Mouse (Mus musculus): ENCODE data around the gene Snapc4. TPM values are rescaled to one million over a fixed set of nuclear protein-coding genes. Genes with fewer than 3 reads are reported as not detected.

Snapc4 gene
- total and polyA plus RNA-seq, 2 experiments from 2014 or later, result 29.1 to 44.7 TPM

GRCm38 (mm10) chr2:26368572-26368971, 11.9 kb downstream of the Snapc4 start:
- Histone ChIP-seq H3K4me3 (ENCODE audit: low read depth, low read length) (no peak overlapping the region), H3K9me3 (ENCODE audit: low read length) (no peaks in the 10 kb centered on the region), H3K27me3 (ENCODE audit: insufficient read depth, low read length) (no peaks in the 10 kb centered on the region), H3K4me1 (ENCODE audit: insufficient read depth, low read length) (no peaks in the 10 kb centered on the region), H3K27ac (ENCODE audit: low read depth, low read length) (no peak overlapping the region), H3K9ac (replicated peaks; ENCODE audit: low read length, poor library complexity, severe bottlenecking) (no peak overlapping the region), H3K4me2 (ENCODE audit: low read depth, low read length, poor library complexity, severe bottlenecking) (no peak overlapping the region), H3K36me3 (ENCODE audit: insufficient read depth, low read length) (peaks cover 90% of the 10 kb centered on the region)
- TF ChIP-seq CTCF (IDR thresholded peaks at IDR 0.05), result no peak
- 83% methylated on average over 1 of the region's 1 CpGs for WGBS
- DNase-seq (ENCODE audit: low spot score) (no peak), ATAC-seq (ENCODE audit: low FRiP score) (no peak)

- H3K9ac ChIP-seq (replicated peaks; ENCODE audit: low read length, poor library complexity, severe bottlenecking), result no peak overlapping the region
- H3K27ac ChIP-seq (ENCODE audit: low read depth, low read length), result no peak overlapping the region
- no peaks in the 10 kb centered on the region for H3K9me3 ChIP-seq (ENCODE audit: low read length)
- WGBS, result 91% methylated on average over 6 of the region's 6 CpGs
- ATAC-seq (ENCODE audit: low FRiP score) (no peak), DNase-seq (ENCODE audit: low spot score) (no peak)
- no peak overlapping the region for H3K4me3 ChIP-seq (ENCODE audit: low read depth, low read length)
- no peaks in the 10 kb centered on the region for H3K4me1 ChIP-seq (ENCODE audit: insufficient read depth, low read length)
- peaks cover 89% of the 10 kb centered on the region for H3K36me3 ChIP-seq (ENCODE audit: insufficient read depth, low read length)
- no peak overlapping the region for H3K4me2 ChIP-seq (ENCODE audit: low read depth, low read length, poor library complexity, severe bottlenecking)
- TF ChIP-seq CTCF (IDR thresholded peaks at IDR 0.05), result no peak
- H3K27me3 ChIP-seq (ENCODE audit: insufficient read depth, low read length), result no peaks in the 10 kb centered on the region
Observed at GRCm38 (mm10) chr2:26367911-26368310, 12.5 kb downstream of the Snapc4 start.

- DNase-seq (ENCODE audit: low spot score), result peak; percentile 21
- Histone ChIP-seq H3K9me3 (ENCODE audit: low read length) (no peaks in the 10 kb centered on the region), H3K36me3 (ENCODE audit: insufficient read depth, low read length) (peaks cover 70% of the 10 kb centered on the region), H3K27ac (ENCODE audit: low read depth, low read length) (no peak overlapping the region), H3K9ac (replicated peaks; ENCODE audit: low read length, poor library complexity, severe bottlenecking) (no peak overlapping the region), H3K4me2 (ENCODE audit: low read depth, low read length, poor library complexity, severe bottlenecking) (no peak overlapping the region), H3K27me3 (ENCODE audit: insufficient read depth, low read length) (no peaks in the 10 kb centered on the region), H3K4me1 (ENCODE audit: insufficient read depth, low read length) (no peaks in the 10 kb centered on the region), H3K4me3 (ENCODE audit: low read depth, low read length) (no peak overlapping the region)
- TF ChIP-seq CTCF (IDR thresholded peaks at IDR 0.05), result no peak
- no peak for ATAC-seq (ENCODE audit: low FRiP score)
- WGBS, result 76% methylated on average over 10 of the region's 10 CpGs
Observed at GRCm38 (mm10) chr2:26364738-26365465, 15.6 kb downstream of the Snapc4 start.

GRCm38 (mm10) chr2:26363481-26363880, 17.0 kb downstream of the Snapc4 start:
- 97% methylated on average over 5 of the region's 5 CpGs for WGBS
- no peaks in the 10 kb centered on the region for H3K9me3 ChIP-seq (ENCODE audit: low read length)
- no peaks in the 10 kb centered on the region for H3K4me1 ChIP-seq (ENCODE audit: insufficient read depth, low read length)
- no peak overlapping the region for H3K27ac ChIP-seq (ENCODE audit: low read depth, low read length)
- H3K4me3 ChIP-seq (ENCODE audit: low read depth, low read length), result no peak overlapping the region
- peaks cover 56% of the 10 kb centered on the region for H3K36me3 ChIP-seq (ENCODE audit: insufficient read depth, low read length)
- H3K27me3 ChIP-seq (ENCODE audit: insufficient read depth, low read length), result no peaks in the 10 kb centered on the region
- ATAC-seq (ENCODE audit: low FRiP score) (no peak), DNase-seq (ENCODE audit: low spot score) (no peak)
- TF ChIP-seq CTCF (IDR thresholded peaks at IDR 0.05), result no peak
- H3K4me2 ChIP-seq (ENCODE audit: low read depth, low read length, poor library complexity, severe bottlenecking), result no peak overlapping the region
- H3K9ac ChIP-seq (replicated peaks; ENCODE audit: low read length, poor library complexity, severe bottlenecking), result no peak overlapping the region

GRCm38 (mm10) chr2:26362991-26363390, 17.5 kb downstream of the Snapc4 start:
- no peak overlapping the region for H3K4me2 ChIP-seq (ENCODE audit: low read depth, low read length, poor library complexity, severe bottlenecking)
- TF ChIP-seq CTCF (IDR thresholded peaks at IDR 0.05), result no peak
- H3K9me3 ChIP-seq (ENCODE audit: low read length), result no peaks in the 10 kb centered on the region
- H3K4me3 ChIP-seq (ENCODE audit: low read depth, low read length), result no peak overlapping the region
- 87% methylated on average over 5 of the region's 5 CpGs for WGBS
- H3K27me3 ChIP-seq (ENCODE audit: insufficient read depth, low read length), result no peaks in the 10 kb centered on the region
- H3K9ac ChIP-seq (replicated peaks; ENCODE audit: low read length, poor library complexity, severe bottlenecking), result no peak overlapping the region
- H3K4me1 ChIP-seq (ENCODE audit: insufficient read depth, low read length), result no peaks in the 10 kb centered on the region
- no peak overlapping the region for H3K27ac ChIP-seq (ENCODE audit: low read depth, low read length)
- DNase-seq (ENCODE audit: low spot score) (no peak), ATAC-seq (ENCODE audit: low FRiP score) (no peak)
- H3K36me3 ChIP-seq (ENCODE audit: insufficient read depth, low read length), result peaks cover 51% of the 10 kb centered on the region

GRCm38 (mm10) chr2:26360772-26361171, 19.7 kb downstream of the Snapc4 start, which contains the start of gene Card9:
Gene Card9, minus strand, starts transcription at chr2:26360918.
- 58% methylated on average over 3 of the region's 3 CpGs for WGBS
- H3K9ac ChIP-seq (replicated peaks; ENCODE audit: low read length, poor library complexity, severe bottlenecking), result no peak within 1 kb of the TSS
- no peaks in the 10 kb centered on the region for H3K9me3 ChIP-seq (ENCODE audit: low read length)
- no peak for TF ChIP-seq CTCF (IDR thresholded peaks at IDR 0.05)
- no peaks in the 10 kb centered on the region for H3K27me3 ChIP-seq (ENCODE audit: insufficient read depth, low read length)
- no peak within 1 kb of the TSS for H3K4me3 ChIP-seq (ENCODE audit: low read depth, low read length)
- DNase-seq (ENCODE audit: low spot score), result no peak
- H3K4me1 ChIP-seq (ENCODE audit: insufficient read depth, low read length), result no peaks in the 10 kb centered on the region
- no peak within 1 kb of the TSS for H3K4me2 ChIP-seq (ENCODE audit: low read depth, low read length, poor library complexity, severe bottlenecking)
- H3K27ac ChIP-seq (ENCODE audit: low read depth, low read length), result no peak within 1 kb of the TSS
- peaks cover 31% of the 10 kb centered on the region for H3K36me3 ChIP-seq (ENCODE audit: insufficient read depth, low read length)
- ATAC-seq (ENCODE audit: low FRiP score), result no peak

Data from midbrain, postnatal 0 days (tissue).